Mouse (Mus musculus): Measurements from ENCODE around the gene Gp9. TPM values are rescaled to one million over a fixed set of nuclear protein-coding genes. Genes with fewer than 3 reads are reported as not detected.

Gp9 gene
- total and polyA plus RNA-seq, 2 experiments: 0.74 TPM; not detected in 1

DNA sequence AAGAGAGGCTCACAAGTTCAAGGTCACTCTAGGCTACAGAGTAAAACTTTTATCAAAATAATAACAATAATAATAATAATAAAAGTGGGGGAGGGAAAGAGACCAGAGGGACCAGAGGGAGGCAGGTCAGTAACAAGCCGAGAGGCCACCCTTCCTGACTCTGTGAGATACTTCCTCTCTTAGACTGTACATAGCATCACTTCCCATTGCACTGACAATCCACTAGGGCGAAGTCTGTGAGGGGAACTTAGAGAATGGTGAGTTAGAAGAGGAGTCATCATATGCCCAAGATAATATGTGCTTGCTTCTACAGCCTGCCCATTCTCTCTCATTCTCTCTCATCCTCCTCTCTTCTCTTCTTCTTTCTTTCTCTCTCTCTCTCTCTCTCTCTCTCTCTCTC is 28.2 kb downstream of the Gp9 start:
- no peaks in the 10 kb centered on the region for H3K27me3 ChIP-seq (ENCODE audit: control insufficient read depth, insufficient read depth, low read length)
- WGBS: 39% methylated on average over 2 of the region's 2 CpGs
- peaks cover 36% of the 10 kb centered on the region for H3K4me1 ChIP-seq (ENCODE audit: control insufficient read depth, insufficient read depth, low read length)
- no peak overlapping the region for H3K9ac ChIP-seq (ENCODE audit: low read depth, low read length)
- H3K79me2 ChIP-seq (ENCODE audit: control insufficient read depth, insufficient read depth, low read length): peaks cover 46% of the 10 kb centered on the region
- peak overlapping the region; percentile 17 for H3K27ac ChIP-seq (replicated peaks; ENCODE audit: insufficient read depth, low read depth, low read length)
- peaks cover 11% of the 10 kb centered on the region; the same call in 1 of the 2 replicates for H3K36me3 ChIP-seq (ENCODE audit: control insufficient read depth, insufficient read depth, low read length)
- no peak overlapping the region for H3K4me3 ChIP-seq (ENCODE audit: insufficient read depth, low read depth, low read length)
- TF ChIP-seq CTCF (IDR thresholded peaks at IDR 0.05; ENCODE audit: low read depth, low read length) (no peak), POLR2A (IDR thresholded peaks at IDR 0.05; ENCODE audit: extremely low read depth, insufficient read depth, low read length) (no peak)
- DNase-seq (ENCODE audit: extremely low read depth, low read depth, low spot score): no peak

DNA sequence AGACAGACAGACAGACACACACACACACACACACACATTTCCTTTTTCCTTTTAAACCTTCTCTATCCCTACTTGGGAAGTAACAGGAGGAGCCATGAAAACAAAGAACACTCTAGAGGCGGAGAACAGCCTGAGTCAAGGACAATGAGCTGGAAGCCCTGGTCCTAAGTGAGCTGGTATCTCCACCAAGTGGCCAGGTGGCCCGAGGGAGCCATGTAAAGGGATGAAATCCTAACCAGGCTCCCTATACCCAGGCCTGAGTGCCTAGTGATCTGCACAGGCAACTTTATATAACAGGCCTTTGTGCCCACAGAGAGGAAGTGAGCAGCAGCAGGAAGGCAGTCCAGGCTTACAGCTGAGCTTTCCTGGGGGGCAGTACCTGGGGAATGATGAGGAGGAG is 29.0 kb downstream of the Gp9 start:
- H3K4me1 ChIP-seq (ENCODE audit: control insufficient read depth, insufficient read depth, low read length): peaks cover 31% of the 10 kb centered on the region
- 7% methylated on average over 2 of the region's 2 CpGs for WGBS

GRCm38 (mm10) chr6:87807735-87808440 is 30.0 kb downstream of the Gp9 start:
- Histone ChIP-seq H3K79me2 (ENCODE audit: control insufficient read depth, insufficient read depth, low read length) (peaks cover 34% of the 10 kb centered on the region; the same call in 1 of the 2 replicates), H3K27me3 (ENCODE audit: control insufficient read depth, insufficient read depth, low read length) (no peaks in the 10 kb centered on the region), H3K4me3 (ENCODE audit: insufficient read depth, low read depth, low read length) (peak overlapping the region; percentile 47), H3K36me3 (ENCODE audit: control insufficient read depth, insufficient read depth, low read length) (peaks cover 11% of the 10 kb centered on the region; the same call in 1 of the 2 replicates), H3K27ac (replicated peaks; ENCODE audit: insufficient read depth, low read depth, low read length) (peak overlapping the region; percentile 93), H3K9ac (ENCODE audit: low read depth, low read length) (peak overlapping the region; percentile 67), H3K4me1 (ENCODE audit: control insufficient read depth, insufficient read depth, low read length) (peaks cover 30% of the 10 kb centered on the region)
- WGBS: 44% methylated on average over 4 of the region's 4 CpGs
- no peak for DNase-seq (ENCODE audit: extremely low read depth, low read depth, low spot score)
- TF ChIP-seq POLR2A (IDR thresholded peaks at IDR 0.05; ENCODE audit: extremely low read depth, insufficient read depth, low read length) (no peak), CTCF (IDR thresholded peaks at IDR 0.05; ENCODE audit: low read depth, low read length) (no peak)

More for the DNA sequence above, 29.0 kb downstream of the Gp9 start:
- no peak for DNase-seq (ENCODE audit: extremely low read depth, low read depth, low spot score)
- Histone ChIP-seq H3K4me3 (ENCODE audit: insufficient read depth, low read depth, low read length) (no peak overlapping the region), H3K27ac (replicated peaks; ENCODE audit: insufficient read depth, low read depth, low read length) (peak overlapping the region; percentile 64), H3K79me2 (ENCODE audit: control insufficient read depth, insufficient read depth, low read length) (peaks cover 41% of the 10 kb centered on the region; the same call in 1 of the 2 replicates), H3K27me3 (ENCODE audit: control insufficient read depth, insufficient read depth, low read length) (no peaks in the 10 kb centered on the region), H3K9ac (ENCODE audit: low read depth, low read length) (peak overlapping the region; percentile 43), H3K36me3 (ENCODE audit: control insufficient read depth, insufficient read depth, low read length) (peaks cover 11% of the 10 kb centered on the region; the same call in 1 of the 2 replicates)
- TF ChIP-seq CTCF (IDR thresholded peaks at IDR 0.05; ENCODE audit: low read depth, low read length): peak; percentile 22; the same call in 1 of the 2 replicates
- TF ChIP-seq POLR2A (IDR thresholded peaks at IDR 0.05; ENCODE audit: extremely low read depth, insufficient read depth, low read length): no peak

GRCm38 (mm10) chr6:87808521-87808920 is 30.6 kb downstream of the Gp9 start:
- peaks cover 30% of the 10 kb centered on the region for H3K4me1 ChIP-seq (ENCODE audit: control insufficient read depth, insufficient read depth, low read length)
- H3K79me2 ChIP-seq (ENCODE audit: control insufficient read depth, insufficient read depth, low read length): peaks cover 31% of the 10 kb centered on the region; the same call in 1 of the 2 replicates
- WGBS: 13% methylated on average over 3 of the region's 3 CpGs
- peak; percentile 99 for DNase-seq (ENCODE audit: extremely low read depth, low read depth, low spot score)
- TF ChIP-seq CTCF (IDR thresholded peaks at IDR 0.05; ENCODE audit: low read depth, low read length): no peak
- TF ChIP-seq POLR2A (IDR thresholded peaks at IDR 0.05; ENCODE audit: extremely low read depth, insufficient read depth, low read length): no peak
- H3K36me3 ChIP-seq (ENCODE audit: control insufficient read depth, insufficient read depth, low read length): peaks cover 7% of the 10 kb centered on the region; the same call in 1 of the 2 replicates
- H3K9ac ChIP-seq (ENCODE audit: low read depth, low read length): peak overlapping the region; percentile 67
- peak overlapping the region; percentile 93 for H3K27ac ChIP-seq (replicated peaks; ENCODE audit: insufficient read depth, low read depth, low read length)
- H3K4me3 ChIP-seq (ENCODE audit: insufficient read depth, low read depth, low read length): peak overlapping the region; percentile 47
- H3K27me3 ChIP-seq (ENCODE audit: control insufficient read depth, insufficient read depth, low read length): no peaks in the 10 kb centered on the region

DNA sequence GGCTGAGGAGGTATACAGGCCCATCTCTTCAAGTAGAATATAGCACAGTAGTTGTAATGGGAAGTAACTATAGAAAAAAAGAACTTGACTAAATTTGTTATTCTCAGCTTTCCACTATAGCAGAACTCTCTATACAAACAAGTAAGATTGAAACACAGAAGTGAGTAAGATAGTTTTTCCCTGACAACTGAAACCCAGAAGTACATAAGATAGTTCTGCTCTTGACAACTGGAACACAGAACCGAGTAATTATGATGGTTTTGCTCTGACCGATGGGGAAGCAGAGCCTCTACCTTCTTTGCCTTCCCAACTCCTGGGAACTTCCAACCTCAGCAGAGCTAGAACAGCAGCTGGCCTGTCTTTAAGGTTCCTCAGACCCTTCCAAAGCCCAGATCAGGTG is 31.3 kb downstream of the Gp9 start:
- peaks cover 27% of the 10 kb centered on the region for H3K4me1 ChIP-seq (ENCODE audit: control insufficient read depth, insufficient read depth, low read length)
- peaks cover 27% of the 10 kb centered on the region; the same call in 1 of the 2 replicates for H3K79me2 ChIP-seq (ENCODE audit: control insufficient read depth, insufficient read depth, low read length)
- peak; percentile 54 for DNase-seq (ENCODE audit: extremely low read depth, low read depth, low spot score)
- peaks cover 7% of the 10 kb centered on the region; the same call in 1 of the 2 replicates for H3K36me3 ChIP-seq (ENCODE audit: control insufficient read depth, insufficient read depth, low read length)
- peak overlapping the region; percentile 80 for H3K9ac ChIP-seq (ENCODE audit: low read depth, low read length)
- H3K27me3 ChIP-seq (ENCODE audit: control insufficient read depth, insufficient read depth, low read length): no peaks in the 10 kb centered on the region
- peak overlapping the region; percentile 47 for H3K4me3 ChIP-seq (ENCODE audit: insufficient read depth, low read depth, low read length)
- peak overlapping the region; percentile 97 for H3K27ac ChIP-seq (replicated peaks; ENCODE audit: insufficient read depth, low read depth, low read length)
- TF ChIP-seq POLR2A (IDR thresholded peaks at IDR 0.05; ENCODE audit: extremely low read depth, insufficient read depth, low read length) (no peak), CTCF (IDR thresholded peaks at IDR 0.05; ENCODE audit: low read depth, low read length) (no peak)
- 13% methylated on average over 2 of the region's 2 CpGs for WGBS

Data from liver, adult 2 months (tissue).